Mouse (Mus musculus): ENCODE measurements at regions not wholly inside any gene's neighbourhood (a gene's known extent, or its start where the extent isn't known, plus 50 kb on each side); places are given as distances from the start of the nearest gene placed in this dataset.

DNA sequence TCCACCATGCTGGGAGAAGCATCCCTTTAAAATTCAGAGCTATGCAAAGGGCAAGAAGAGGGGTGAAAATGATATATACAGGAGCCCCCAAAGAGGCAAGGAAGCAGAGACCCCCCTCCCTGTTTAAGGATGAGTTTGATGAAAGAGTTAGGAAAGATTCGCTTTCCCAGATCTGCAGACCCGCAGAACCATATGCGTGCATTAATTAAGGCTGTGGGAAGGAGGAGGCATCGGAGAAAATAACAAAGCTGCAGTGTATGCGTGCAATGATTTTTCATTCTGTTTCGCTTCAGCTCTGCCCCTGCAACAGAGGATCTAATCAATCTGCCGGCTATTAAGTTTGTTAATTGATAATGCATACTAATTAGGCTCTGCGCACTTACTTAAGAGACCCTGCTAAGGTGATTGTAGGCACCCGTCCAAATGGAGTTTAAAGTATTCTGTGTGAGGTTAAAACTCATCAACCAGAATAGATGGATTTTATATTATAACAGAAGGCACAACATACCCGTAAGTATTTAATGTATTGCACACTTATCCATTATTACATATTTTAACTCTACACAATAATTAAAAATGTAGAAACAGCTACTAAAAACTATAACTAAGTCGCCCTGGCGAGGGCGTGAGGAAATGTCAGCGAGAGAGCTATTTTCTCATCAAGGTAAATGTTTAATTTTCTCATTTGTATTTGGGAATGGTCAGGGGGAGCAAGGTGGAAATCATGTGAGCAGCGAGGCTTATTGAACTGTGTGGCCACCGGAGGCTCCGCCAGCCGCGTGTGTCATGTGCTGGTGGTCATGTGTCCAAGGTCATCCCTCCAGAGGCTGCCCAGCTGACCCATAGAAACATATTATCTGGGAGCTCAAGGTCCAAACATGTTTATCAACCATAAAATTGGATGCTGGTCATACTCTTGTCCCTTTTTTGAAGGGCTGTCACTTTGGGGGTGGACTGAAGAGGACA lies 143.2 kb upstream of the Tbca start:
- TF ChIP-seq CTCF (IDR thresholded peaks at IDR 0.05; ENCODE audit: low read depth) (no peak), EP300 (IDR thresholded peaks at IDR 0.05; ENCODE audit: low read depth) (no peak)
